Mouse (Mus musculus): ENCODE data around the gene Vgll4.
"Not testable (repeated sequence)": the region's sequence is repeated elsewhere in the genome, so short reads cannot be mapped to it uniquely, and the experiment has no call there.

The Vgll4 gene

GRCm38 (mm10) chr6:114890411-114891115 lies 79.2 kb downstream of the Vgll4 start:
- DNase-seq = peak; percentile 81

DNA sequence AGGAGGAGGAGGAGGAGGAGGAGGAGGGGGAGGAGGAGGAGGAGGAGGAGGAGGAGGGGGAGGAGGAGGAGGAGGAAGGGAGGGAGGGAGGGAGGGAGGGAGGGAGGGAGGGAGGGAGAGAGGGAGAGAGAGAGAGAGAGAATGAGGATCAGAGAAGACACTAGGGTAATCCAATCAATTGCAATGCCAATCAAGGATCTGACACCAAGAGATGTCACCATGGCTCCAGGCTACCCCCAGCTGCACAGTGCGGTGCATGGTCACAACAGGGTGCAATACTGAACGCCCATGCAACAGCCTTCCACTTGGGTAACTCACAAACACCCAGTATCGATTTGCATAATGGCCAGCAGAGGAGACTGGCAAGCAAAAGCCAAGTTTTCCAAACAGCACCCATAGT lies 79.8 kb downstream of the Vgll4 start:
- DNase-seq = not testable (repeated sequence)

- no peak for DNase-seq
Measured at GRCm38 (mm10) chr6:114888922-114889321, 80.9 kb downstream of the Vgll4 start.

GRCm38 (mm10) chr6:114886504-114887361 lies 83.1 kb downstream of the Vgll4 start:
- DNase-seq = no peak

DNA sequence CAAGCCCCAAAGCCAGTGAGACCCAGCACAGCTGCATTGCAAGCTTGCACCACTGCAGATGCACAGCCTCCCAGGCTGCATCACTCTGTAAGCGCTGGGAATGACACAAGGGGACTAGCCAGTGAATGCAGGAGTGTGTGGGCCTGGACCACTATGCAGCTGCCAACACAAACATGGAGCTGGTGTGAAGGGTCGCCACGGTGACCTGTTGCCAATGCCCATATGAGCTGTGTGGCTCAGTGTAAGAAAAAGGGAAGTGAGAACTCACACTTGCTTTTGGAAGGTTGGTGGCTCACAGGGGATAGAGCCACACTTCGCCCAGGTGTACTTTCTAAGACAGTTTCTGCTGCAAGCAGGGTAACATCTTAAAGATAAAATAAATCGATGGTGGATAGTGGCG lies 83.8 kb downstream of the Vgll4 start:
- no peak for DNase-seq

DNA sequence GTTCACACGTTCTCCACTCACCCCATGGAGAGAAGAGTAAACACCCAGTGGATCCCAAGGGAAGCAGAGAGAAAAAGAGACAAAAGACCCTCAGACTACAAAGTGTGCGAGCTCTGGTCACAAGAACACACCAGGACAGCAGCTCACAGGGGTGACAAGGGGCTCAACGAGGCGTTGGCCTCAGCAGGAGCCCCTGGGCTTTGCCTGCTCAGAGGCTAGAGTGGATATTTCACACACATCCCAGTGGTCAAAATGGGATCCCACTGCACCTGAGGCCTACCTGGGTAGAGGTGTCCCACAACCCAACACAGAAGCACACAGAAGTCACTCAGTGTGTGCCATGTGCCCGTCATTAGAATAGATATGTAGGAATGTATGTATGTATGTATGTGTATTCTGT lies 84.7 kb downstream of the Vgll4 start:
- DNase-seq = no peak

DNA sequence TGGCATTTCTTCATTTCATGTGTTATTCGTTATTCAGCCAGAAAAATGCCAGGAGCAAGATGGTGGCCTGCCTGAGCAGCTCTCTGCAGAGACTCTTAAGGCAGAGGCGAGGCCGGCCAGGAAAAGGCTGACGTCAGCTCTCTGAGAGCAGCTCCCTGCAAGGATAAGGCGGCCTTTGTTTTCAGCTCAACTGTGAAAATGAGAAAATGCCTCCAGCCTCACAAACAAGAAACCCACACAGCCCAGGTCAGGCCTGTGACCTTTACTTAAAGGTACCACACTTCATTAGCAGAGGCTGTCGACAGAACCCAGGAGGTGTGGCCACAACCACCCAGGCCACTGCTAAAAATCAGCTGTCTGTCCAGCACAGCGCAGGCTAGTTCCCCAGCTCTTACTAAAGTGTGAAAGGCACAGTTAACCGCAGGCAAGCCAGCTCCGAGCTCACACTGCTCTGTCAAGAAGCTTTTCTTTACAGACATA lies 86.5 kb downstream of the Vgll4 start:
- DNase-seq = no peak

- DNase-seq = no peak
Measured at GRCm38 (mm10) chr6:114882675-114883074, 87.1 kb downstream of the Vgll4 start.

- DNase-seq = no peak
Measured at GRCm38 (mm10) chr6:114882212-114882611, 87.6 kb downstream of the Vgll4 start.

DNA sequence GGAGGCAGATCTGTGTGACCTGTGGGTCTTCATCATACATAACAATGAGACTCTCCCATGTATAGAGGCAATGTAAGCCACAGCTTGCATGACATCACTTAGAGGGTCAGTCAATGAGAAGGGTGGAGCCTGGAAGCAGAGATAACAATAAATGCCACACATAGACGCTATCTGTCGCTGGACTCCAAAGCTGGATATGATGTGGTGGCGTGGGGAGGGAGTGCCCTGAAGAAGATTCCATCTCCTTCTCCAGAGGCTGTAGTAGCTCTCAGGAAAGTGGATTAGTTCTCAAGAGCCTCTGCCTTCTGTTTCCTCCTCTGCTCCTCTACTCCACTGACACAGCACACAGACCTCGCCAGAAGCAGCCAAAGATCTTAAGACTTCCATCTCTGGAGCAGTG lies 89.0 kb downstream of the Vgll4 start:
- DNase-seq = no peak

DNA sequence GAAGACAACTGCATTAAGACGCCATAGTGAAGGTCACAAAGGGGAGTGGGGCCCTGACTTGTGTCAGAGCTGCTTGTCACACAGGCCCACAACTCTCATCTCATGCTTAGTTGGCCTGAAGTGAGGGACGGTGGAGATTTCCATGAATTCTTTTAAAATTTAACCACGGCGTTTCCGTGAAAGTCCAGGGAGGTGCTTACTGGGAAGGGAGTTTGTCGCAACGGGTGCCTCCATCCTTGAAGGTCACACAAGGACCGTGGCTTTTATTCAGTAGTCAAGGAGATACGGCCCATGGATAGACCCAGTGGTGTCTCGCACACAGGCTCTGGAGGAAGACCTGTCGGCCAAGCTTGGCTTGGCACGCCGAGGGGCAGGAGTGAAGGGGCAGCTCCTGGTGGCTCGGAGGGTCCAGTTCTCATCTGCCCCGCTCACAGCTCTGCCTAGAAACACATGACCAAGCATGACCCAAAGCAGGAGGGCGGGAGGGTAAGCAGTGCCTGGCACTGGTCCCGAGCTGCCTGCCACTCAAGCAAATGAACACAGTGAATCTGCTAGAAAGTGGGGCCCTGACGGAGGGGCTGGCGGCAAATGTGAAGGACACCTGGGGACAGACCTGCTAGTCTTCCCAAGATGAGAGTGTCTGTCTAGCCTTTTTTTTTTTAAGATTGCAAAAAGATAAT lies 90.8 kb downstream of the Vgll4 start:
- no peak for DNase-seq

GRCm38 (mm10) chr6:114876546-114876945 lies 93.2 kb downstream of the Vgll4 start:
- DNase-seq = no peak

DNA sequence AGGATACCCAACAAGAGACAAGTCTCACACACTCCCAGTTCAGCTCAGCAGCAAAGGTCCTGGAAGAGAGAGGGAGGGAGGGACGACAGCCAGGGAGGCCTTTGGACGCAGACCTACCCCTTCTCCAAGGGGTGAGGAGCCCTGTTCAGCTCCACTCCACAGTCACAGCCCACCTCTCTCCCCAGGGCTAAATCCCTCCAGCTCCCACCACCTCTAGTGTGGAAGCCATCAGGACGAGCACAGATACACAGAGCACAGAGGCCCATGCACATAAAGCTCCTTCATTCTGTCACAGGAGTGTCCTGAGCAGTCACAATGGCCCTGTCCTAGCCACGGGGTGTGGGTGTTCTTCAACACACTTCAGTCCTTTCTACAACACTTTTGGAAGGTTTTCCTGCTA lies 93.8 kb downstream of the Vgll4 start:
- DNase-seq = no peak

GRCm38 (mm10) chr6:114875018-114875558 lies 94.7 kb downstream of the Vgll4 start:
- DNase-seq = peak; percentile 86

DNA sequence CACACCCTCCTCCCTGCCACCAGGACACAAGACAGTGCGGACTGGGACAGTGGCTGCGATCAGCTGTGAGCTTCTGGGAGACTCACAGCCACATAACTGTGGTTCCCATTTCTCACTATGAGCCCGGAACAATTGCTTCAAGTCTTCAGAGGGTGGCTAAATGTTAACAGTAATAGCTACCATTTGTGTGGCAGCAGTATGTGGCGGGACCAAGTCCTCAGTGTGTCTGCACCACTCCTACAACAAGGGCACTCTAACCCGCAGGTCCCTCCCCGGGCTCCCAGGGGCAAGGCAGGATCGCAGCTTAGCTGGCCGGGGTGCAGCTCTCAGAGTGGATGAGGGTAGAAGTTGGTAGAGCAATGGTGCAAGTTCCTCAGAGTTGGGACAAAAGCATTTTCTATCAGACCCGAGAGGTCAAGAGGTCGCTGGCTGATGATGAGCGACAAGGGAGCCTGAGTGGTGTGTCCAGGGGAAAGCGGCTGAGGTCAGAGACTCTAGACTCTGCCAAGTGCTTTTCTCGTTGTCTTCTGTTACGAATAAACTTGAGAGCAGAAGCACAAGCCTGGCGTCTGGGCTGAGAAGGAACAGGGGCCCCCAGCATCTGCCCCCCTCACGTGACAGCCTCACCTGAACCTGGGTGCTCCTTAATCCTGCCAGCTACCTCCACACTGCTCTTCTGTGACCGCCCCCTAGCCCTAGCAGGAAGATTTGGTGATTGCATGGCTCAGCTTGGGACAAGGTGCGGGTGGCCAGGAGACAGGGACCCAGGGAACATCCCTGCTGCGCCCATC lies 95.5 kb downstream of the Vgll4 start:
- DNase-seq = no peak

GRCm38 (mm10) chr6:114873808-114874137 lies 96.0 kb downstream of the Vgll4 start:
- DNase-seq = no peak

DNA sequence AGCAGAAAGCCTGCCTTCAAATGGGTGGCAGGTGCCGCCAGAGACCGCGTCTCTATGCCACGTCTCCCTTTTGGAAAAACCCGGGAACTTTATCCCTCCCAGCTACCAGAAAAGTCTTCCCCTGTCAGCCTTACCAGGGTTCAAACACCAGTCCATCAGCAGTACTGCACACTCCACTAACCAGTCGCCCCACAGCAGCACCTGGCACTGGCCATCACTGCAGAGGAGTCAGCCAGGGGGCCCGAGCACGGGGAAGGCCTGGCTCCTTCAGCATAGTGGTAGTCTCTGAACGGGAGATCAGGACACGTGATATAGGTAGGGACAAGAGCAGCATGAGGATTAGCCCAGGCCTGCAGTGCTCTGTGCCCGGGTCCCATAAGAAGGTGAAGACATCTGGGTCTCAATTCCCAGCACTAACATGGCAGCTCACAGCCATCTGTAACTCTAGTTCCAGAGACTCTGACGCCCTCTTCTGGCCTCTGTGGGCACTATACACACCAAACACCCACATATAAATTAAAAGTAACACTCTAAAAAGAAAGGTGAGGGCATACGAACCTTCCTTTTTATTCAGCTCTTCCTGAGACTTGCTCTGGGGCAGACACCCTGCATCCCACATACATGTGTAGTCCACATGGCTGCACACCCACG lies 98.7 kb downstream of the Vgll4 start:
- no peak for DNase-seq

DNA sequence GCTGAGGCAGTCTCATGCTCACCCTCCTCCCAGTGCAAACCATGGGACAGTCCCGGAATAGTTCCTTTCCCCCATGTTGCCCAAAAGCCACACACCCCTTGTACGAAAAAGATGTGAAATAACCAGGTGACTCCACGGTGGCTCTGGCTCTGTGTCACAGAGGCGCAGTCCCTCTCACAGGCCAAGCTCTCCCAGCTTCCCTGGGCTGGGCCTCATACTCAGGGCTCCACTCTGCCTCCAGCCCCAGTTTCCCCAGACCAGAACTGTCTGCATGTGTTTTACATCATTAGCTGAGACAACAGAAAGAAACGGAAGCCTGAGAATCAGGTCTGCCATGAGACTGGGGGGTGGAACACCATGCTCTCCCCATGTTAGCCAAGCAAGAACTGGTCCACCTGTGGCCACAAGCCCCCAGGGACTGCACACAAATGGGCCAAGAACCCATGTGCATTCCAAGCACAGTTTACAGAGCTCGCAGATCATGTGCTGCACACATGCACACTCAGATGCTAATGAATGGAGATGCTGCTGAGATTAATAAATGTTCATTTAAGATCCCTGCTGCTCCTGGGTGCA lies 100.2 kb downstream of the Vgll4 start:
- no peak for DNase-seq

GRCm38 (mm10) chr6:114868656-114869055 lies 101.1 kb downstream of the Vgll4 start:
- DNase-seq = no peak

GRCm38 (mm10) chr6:114866619-114867018 lies 103.2 kb downstream of the Vgll4 start:
- DNase-seq = no peak

DNA sequence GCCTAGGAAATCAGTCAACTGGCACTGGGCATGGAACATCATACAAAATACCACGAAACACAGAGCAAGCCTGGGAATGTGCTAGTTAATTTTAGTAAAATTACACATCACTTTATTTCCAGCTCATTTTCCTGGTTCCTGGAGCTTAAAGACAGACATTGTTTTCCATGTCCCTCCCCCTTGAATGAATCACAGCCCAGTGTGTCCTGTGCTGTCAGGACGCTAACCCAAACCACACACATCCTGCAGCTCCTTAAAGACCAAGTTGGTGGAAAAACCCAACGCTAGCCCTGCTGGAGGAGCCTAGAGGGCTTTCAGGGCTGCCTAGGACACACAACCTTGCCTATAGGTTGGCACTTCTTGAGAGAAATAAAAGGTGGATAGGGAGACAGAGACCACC lies 103.7 kb downstream of the Vgll4 start:
- no peak for DNase-seq

DNA sequence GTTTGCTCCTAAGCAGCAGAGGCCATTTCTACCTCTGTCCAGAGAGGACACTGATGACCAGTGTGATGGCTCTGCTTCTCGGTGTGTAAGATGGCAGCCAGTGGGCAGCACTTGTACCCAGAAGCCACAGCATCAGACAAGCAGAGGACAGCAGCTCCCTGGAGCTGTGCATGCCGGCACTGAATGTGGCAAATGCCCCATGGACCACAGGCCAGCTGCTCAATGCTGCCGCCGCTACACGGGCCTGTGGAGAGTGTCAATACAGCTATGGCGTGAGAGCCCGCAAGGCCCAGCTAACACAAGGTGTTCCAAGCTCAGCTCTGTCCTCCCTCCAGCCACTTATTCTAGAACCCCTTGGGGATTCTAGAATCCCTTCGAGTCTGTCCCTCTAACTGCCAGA lies 105.4 kb downstream of the Vgll4 start:
- DNase-seq = no peak

All from cerebellum, adult 11 months (tissue).